Mouse (Mus musculus) stomach, embryonic 14.5 days (tissue): ENCODE data around the gene Dalrd3. TPM values are rescaled to one million over a fixed set of nuclear protein-coding genes. Genes with fewer than 3 reads are reported as not detected.
"Not testable (repeated sequence)": the region's sequence is repeated elsewhere in the genome, so short reads cannot be mapped to it uniquely, and the experiment has no call there.

Source experiments
- ATAC-seq: fragments of 200-750 bp; cut with Nextera tagmentation; 2 replicates; pipeline ENCODE4 v1.8.0; 2017; ENCODE audit warnings: low read depth, moderate TSS enrichment; ENCODE audit not compliant: insufficient number of reproducible peaks, insufficient read depth, low FRiP score
- H3K27ac ChIP-seq: fragments of 300-500 bp; sonication (generic); 2 replicates; pipeline ENCODE4 v1.5.1; 2014; ENCODE audit warnings: mild to moderate bottlenecking, low read length, moderate library complexity, mixed read lengths
- H3K27me3 ChIP-seq: fragments of 300-500 bp; sonication (generic); 2 replicates; pipeline ENCODE4 v1.6.1; 2014; ENCODE audit warnings: low read length, control low read depth, mixed read lengths; ENCODE audit not compliant: control insufficient read depth, insufficient read depth
- H3K36me3 ChIP-seq: fragments of 300-500 bp; sonication (generic); 2 replicates; pipeline ENCODE4 v1.6.1; 2014; ENCODE audit warnings: mild to moderate bottlenecking, control low read depth, low read length, moderate library complexity, mixed read lengths; ENCODE audit not compliant: control insufficient read depth, insufficient read depth
- H3K4me1 ChIP-seq: fragments of 300-500 bp; sonication (generic); 2 replicates; pipeline ENCODE4 v1.6.1; 2014; ENCODE audit warnings: low read length, control low read depth, mixed read lengths; ENCODE audit not compliant: control insufficient read depth, insufficient read depth
- H3K4me2 ChIP-seq: fragments of 300-500 bp; sonication (generic); replicated peaks from 2 replicates; pipeline ENCODE4 v1.6.1; 2014; ENCODE audit warnings: low read depth, low read length, control low read depth
- H3K4me3 ChIP-seq: fragments of 300-500 bp; sonication (generic); 2 replicates; pipeline ENCODE4 v1.5.1; 2014; ENCODE audit warnings: low read depth, low read length, control low read depth
- H3K9ac ChIP-seq: fragments of 300-500 bp; sonication (generic); replicated peaks from 2 replicates; pipeline ENCODE4 v1.6.1; 2014; ENCODE audit warnings: low read depth, mild to moderate bottlenecking, control low read depth, low read length, moderate library complexity, mixed read lengths
- H3K9me3 ChIP-seq: fragments of 300-500 bp; sonication (generic); 2 replicates; pipeline ENCODE4 v1.6.1; 2016; ENCODE audit warnings: low read depth, low read length, control low read depth; ENCODE audit not compliant: control insufficient read depth
- WGBS: fragments of 180-500 bp; shearing (Covaris S2); extraction: QIAGEN DNeasy Blood & Tissue Kit; methylation state at CpG from one replicate; pipeline ENCODE4 v1.1.7; 2014; 5-methylcytosine and 5-hydroxymethylcytosine counted together
- polyA plus RNA-seq: library from polyadenylated mRNA; unstranded; fragments of >200 nt; fragmentation: Nextera tagmentation; extraction: Ambion mirVana; gene quantifications from 2 replicates; pipeline ENCODE4 v1.2.1, GENCODE M21; 2014

The Dalrd3 gene
- polyA plus RNA-seq, 1 experiment from 2014 or later: 135 TPM

GRCm38 (mm10) chr9:108591462-108591861 lies 21.8 kb downstream of the Dalrd3 start:
- Histone ChIP-seq H3K27me3 (no peaks in the 10 kb centered on the region), H3K9ac (no peak overlapping the region), H3K4me1 (peaks cover 22% of the 10 kb centered on the region), H3K4me3 (no peak overlapping the region), H3K36me3 (no peaks in the 10 kb centered on the region), H3K27ac (no peak overlapping the region), H3K9me3 (no peaks in the 10 kb centered on the region), H3K4me2 (no peak overlapping the region)
- ATAC-seq: no peak
- 88% methylated on average over 4 of the region's 4 CpGs for WGBS

GRCm38 (mm10) chr9:108594354-108594753 lies 24.7 kb downstream of the Dalrd3 start:
- 79% methylated on average over 3 of the region's 3 CpGs for WGBS
- ATAC-seq: no peak

GRCm38 (mm10) chr9:108596998-108597764 lies 27.5 kb downstream of the Dalrd3 start, which contains the start of gene P4htm:
TSS of gene P4htm (minus strand) at chr9:108597667.
- ATAC-seq: peak; percentile 86; the same call in 1 of the 2 replicates
- Histone ChIP-seq H3K9ac (peak within 1 kb of the TSS; percentile 45; the same call in 1 of the 2 replicates), H3K4me1 (no peaks in the 10 kb centered on the region), H3K9me3 (no peaks in the 10 kb centered on the region), H3K36me3 (no peaks in the 10 kb centered on the region), H3K4me2 (peak within 1 kb of the TSS; percentile 87), H3K4me3 (peak within 1 kb of the TSS; percentile 60), H3K27ac (no peak within 1 kb of the TSS), H3K27me3 (no peaks in the 10 kb centered on the region)
- WGBS: 3% methylated on average over 69 of the region's 69 CpGs

More at GRCm38 (mm10) chr9:108594354-108594753, 24.7 kb downstream of the Dalrd3 start:
- Histone ChIP-seq H3K4me2 (no peak overlapping the region), H3K4me3 (no peak overlapping the region), H3K36me3 (no peaks in the 10 kb centered on the region), H3K4me1 (no peaks in the 10 kb centered on the region), H3K27me3 (no peaks in the 10 kb centered on the region), H3K27ac (no peak overlapping the region), H3K9me3 (no peaks in the 10 kb centered on the region), H3K9ac (no peak overlapping the region)

GRCm38 (mm10) chr9:108599021-108599566 lies 29.4 kb downstream of the Dalrd3 start:
- WGBS: 79% methylated on average over 4 of the region's 4 CpGs
- H3K4me2 ChIP-seq: no peak overlapping the region

GRCm38 (mm10) chr9:108600011-108600410 lies 30.3 kb downstream of the Dalrd3 start:
- WGBS: 38% methylated on average over 2 of the region's 2 CpGs
- H3K9me3 ChIP-seq: no peaks in the 10 kb centered on the region
- H3K27me3 ChIP-seq: no peaks in the 10 kb centered on the region
- no peak overlapping the region for H3K9ac ChIP-seq
- ATAC-seq: no peak
- no peaks in the 10 kb centered on the region for H3K4me1 ChIP-seq
- no peak overlapping the region for H3K27ac ChIP-seq
- no peak overlapping the region for H3K4me2 ChIP-seq
- H3K36me3 ChIP-seq: peaks cover 17% of the 10 kb centered on the region
- no peak overlapping the region for H3K4me3 ChIP-seq

More at GRCm38 (mm10) chr9:108599021-108599566, 29.4 kb downstream of the Dalrd3 start:
- Histone ChIP-seq H3K9me3 (no peaks in the 10 kb centered on the region), H3K9ac (no peak overlapping the region), H3K4me1 (no peaks in the 10 kb centered on the region), H3K27me3 (no peaks in the 10 kb centered on the region), H3K27ac (no peak overlapping the region), H3K4me3 (no peak overlapping the region), H3K36me3 (peaks cover 12% of the 10 kb centered on the region)
- no peak for ATAC-seq

- no peak overlapping the region for H3K9ac ChIP-seq
- no peaks in the 10 kb centered on the region for H3K4me1 ChIP-seq
- H3K4me2 ChIP-seq: no peak overlapping the region
- no peak overlapping the region for H3K27ac ChIP-seq
- no peaks in the 10 kb centered on the region for H3K27me3 ChIP-seq
- H3K9me3 ChIP-seq: no peaks in the 10 kb centered on the region
- H3K4me3 ChIP-seq: no peak overlapping the region
- ATAC-seq: no peak
- WGBS: 67% methylated on average over 4 of the region's 4 CpGs
- peaks cover 33% of the 10 kb centered on the region for H3K36me3 ChIP-seq
Observed at GRCm38 (mm10) chr9:108601986-108602385, 32.3 kb downstream of the Dalrd3 start.

- peaks cover 79% of the 10 kb centered on the region for H3K36me3 ChIP-seq
- H3K9ac ChIP-seq, H3K27me3 ChIP-seq, H3K9me3 ChIP-seq, H3K4me3 ChIP-seq, H3K4me1 ChIP-seq, H3K4me2 ChIP-seq, ATAC-seq, H3K27ac ChIP-seq: not testable (repeated sequence)
- WGBS: 83% methylated on average over 5 of the region's 5 CpGs
Observed at GRCm38 (mm10) chr9:108607929-108608328, 38.2 kb downstream of the Dalrd3 start.

- no peak overlapping the region for H3K4me2 ChIP-seq
- no peak overlapping the region for H3K4me3 ChIP-seq
- H3K4me1 ChIP-seq: no peaks in the 10 kb centered on the region
- ATAC-seq: no peak
- H3K9me3 ChIP-seq: no peaks in the 10 kb centered on the region
- no peaks in the 10 kb centered on the region for H3K27me3 ChIP-seq
- WGBS: 85% methylated on average over 4 of the region's 4 CpGs
- peaks cover 79% of the 10 kb centered on the region for H3K36me3 ChIP-seq
- H3K27ac ChIP-seq: no peak overlapping the region
- no peak overlapping the region for H3K9ac ChIP-seq
Observed at GRCm38 (mm10) chr9:108608889-108609288, 39.2 kb downstream of the Dalrd3 start.
